Mouse (Mus musculus) erythroid progenitor cell, adult 5-6 weeks (primary cell): ENCODE results near the gene Syt14. TPM values are rescaled to one million over a fixed set of nuclear protein-coding genes. Genes with fewer than 3 reads are reported as not detected.

ENCODE experiments used
- ATAC-seq: replicated peaks from 2 replicates; pipeline ENCODE4 v1.8.0; 2016; ENCODE audit warnings: moderate number of reproducible peaks, mild to moderate bottlenecking, moderate TSS enrichment, inconsistent platforms; ENCODE audit not compliant: poor library complexity, low FRiP score, severe bottlenecking
- total RNA-seq, 2 experiments: library from RNA; stranded (forward) in 1 of 2; stranded (reverse) in 1 of 2; fragments of 150-400 nt in 1 of 2; fragments of 186-747, 209-891 nt in 1 of 2; gene quantifications; 2 replicates each; pipeline versions ENCODE4 v1.2.3 to v1.2.4; 2015 to 2017; ENCODE audit warnings: low replicate concordance in 2 of 2

Syt14 gene
- total RNA-seq, 2 experiments from 2014 or later, result 8.8 to 13.0 TPM

DNA sequence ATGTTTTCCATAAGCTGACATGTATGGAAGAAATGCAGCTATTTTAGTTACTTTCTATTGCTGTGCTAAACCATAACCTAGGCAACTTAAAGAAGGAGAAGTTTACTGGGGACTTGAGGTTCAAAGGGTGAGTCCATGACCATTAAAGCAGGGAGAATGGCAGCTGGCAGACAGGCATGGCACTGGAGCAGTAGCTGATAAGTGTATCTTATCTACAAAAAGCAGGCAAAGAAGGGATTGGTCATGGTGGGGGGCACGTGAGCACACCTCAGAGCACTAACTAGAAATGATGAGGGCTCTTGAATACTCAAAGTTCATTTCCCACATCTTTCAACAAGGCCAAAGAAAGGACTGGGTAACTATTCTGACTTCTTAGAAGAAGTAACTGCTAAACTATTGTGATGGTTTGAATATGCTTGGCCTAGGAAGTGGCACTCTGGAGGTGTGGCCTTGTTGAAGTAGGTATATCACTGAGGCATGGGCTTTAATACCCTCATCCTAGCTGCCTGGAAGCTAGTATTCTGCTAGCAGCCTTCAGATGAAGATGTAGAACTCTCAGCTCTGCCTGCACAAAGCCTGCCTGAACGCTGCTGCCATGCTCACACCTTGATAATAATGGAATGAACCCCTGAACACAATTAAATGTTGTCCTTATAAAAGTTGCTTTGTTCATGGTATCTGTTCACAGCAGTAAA lies 41.2 kb downstream of the Syt14 start:
- ATAC-seq, result peak; percentile 84

DNA sequence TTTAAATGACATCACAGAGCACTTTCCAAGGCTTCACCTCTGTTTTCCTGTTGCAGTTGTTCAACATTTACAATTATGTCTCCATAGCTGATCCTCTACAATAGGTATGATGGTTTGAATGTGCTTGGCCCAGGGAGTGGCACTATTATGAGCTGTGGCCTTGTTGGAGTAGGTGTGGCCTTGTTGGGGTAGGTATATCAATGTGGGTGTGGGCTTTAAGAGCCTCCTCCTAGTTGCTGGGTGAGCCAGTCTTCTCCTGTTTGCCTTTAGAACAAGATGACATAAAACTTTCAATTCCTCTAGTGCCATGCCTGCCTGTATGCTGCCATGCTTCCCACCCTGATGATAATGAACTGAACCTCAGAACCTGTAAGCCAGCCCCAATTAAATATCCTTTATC lies 42.1 kb downstream of the Syt14 start:
- peak; percentile 74 for ATAC-seq

DNA sequence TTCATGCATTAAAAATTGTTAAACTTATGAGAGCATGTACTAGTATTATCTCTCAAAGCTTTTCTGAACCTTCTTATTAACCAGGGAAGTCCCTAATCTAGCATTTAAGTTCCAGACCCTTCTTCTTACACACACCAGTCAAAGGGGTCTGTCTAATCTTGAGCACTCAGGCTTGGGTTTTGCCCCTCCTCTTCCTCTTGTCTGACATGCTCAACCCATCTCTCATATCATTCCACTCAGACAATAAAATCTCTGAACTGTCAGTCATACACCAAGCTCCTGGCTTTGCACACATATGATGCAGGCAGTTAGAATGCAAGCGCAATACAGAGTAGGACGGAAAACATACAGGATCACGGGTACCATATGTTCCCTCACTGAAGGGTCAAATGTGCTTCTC lies 48.4 kb downstream of the Syt14 start:
- no peak for ATAC-seq

DNA sequence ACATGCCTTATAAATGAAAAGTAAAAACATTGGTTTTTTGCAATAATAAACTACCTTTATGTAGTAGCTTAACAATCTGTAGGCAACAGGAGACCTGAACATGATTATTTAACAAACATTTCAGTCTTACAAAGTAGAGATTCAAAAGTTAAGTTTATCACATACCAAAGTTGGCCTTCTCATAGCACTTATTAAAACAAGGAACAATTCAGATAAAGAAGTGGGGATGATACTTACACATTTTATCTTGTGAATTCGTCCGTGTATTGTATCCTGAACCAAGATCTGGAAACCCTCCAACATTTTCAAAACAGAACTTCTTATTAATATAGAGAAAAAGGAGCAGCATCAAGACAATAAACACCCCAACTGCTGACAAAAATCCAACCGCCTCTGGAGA lies 49.1 kb downstream of the Syt14 start:
- ATAC-seq, result no peak

DNA sequence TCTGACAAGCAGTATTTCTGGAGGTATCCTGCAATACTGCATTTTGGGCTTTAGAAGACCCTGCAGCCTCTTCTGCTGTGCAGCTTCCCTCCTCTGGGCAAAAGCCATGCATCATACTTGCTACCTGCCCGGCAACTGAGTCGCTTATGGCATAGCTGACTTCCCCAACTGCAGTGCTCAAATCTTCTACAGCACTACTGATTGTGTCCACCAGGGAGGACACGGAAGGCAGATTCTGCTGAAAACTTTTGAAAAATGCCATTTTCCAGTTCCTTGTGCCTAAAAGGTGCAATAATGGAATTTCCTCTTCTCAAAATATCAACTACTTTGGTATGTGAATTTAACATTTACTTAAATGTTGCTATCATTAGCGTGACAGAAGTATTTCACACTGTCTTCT lies 51.2 kb downstream of the Syt14 start:
- no peak for ATAC-seq

DNA sequence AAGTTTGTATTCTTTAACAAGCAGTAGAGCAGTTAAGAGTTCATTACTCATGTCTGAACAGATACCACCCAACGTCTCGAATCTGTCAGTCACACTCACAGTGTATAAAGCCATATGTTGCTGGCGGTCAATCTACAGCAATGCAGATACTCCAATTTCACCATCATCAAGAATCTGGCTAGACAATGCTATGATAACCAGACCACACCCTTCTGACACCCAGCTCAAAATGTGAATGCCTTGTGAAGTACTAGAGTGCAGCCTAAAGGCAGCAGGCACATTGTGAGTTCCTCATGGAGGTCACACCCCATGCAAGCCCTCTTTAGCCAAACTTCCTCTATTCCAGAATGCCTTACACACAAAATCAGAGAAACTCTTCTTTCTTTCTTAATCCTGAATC lies 53.9 kb downstream of the Syt14 start:
- no peak for ATAC-seq

DNA sequence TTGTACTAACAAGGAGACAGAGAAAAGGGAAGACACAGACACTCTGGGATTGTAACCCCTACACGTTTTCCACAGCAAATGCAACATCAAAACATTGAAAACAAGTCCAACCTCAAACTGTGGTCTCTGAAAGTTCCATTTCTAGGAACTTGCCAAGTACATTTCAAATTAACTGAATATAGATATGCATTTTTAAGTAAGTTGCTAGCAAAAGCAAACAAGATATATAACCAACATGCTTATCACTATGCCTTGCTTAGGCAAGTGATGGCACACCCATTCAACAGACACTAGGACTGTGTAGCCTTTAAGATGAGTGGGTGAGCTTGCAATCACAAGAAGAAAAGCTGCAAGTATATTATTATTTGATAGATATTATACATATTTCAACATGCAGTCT lies 54.5 kb downstream of the Syt14 start:
- no peak for ATAC-seq

DNA sequence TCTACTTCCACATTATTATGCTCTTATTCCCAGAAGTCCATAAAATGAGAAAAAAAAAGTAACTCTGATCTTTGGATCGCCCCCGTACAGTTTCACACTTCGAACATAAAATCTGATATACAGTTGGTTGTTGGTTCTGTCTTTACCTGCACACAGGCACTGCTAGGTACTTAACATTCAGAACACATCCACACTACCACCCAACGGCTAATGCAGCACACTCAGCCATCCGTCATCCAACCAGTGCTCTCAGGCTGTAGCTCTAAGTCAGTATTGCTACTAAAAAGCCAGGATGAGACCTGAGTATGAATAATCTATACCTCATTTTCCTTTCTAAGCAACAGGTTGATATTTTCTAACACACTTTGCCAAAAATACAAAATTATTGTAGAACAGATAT lies 73.3 kb downstream of the Syt14 start:
- ATAC-seq, result no peak

DNA sequence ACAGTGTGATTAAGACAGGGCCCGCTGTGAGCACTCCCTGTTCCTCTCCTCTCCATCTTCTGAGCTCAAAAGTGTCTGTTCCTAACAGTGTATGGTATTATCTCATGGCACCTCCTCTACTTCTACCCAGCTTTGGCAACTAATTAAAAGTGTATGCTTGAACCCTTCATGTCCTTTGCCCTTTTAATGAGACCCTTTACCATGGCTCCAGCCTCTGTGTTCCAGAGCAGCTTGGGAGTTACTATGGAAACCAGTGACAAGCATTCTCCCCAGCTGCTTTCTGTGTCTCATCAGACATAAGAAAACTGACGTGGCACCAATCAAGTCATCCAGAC lies 87.8 kb downstream of the Syt14 start:
- ATAC-seq, result no peak

DNA sequence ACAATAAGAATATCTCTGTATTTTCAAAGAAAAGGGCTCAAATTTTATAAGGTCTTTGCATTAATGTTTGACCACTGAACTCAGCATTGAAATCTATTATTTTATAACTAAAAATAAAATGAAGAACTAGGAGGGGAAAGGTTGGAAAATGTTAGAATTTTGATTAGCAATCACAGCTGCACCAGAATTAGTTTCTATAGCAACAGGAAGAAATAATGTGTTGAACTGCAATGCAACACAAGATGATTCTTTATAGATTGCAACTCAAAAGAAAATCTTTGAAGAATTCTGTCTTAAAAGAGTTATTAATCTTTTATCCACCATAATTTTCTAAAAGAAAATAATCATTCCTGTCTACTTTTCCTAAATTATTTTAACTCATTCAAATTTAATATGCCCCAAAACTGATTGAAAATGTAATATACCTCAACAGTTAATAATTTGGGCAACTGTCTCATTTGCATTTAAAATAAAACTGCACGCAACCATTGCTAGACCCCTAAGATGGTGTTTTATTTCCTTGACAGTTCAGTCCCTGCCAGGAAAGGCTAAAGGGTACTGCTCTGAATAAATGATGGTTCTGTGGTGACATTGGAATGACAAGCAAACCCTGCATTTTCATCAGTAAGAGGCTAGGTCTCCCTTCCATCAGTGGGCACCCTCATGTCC lies 88.3 kb downstream of the Syt14 start:
- ATAC-seq, result no peak

DNA sequence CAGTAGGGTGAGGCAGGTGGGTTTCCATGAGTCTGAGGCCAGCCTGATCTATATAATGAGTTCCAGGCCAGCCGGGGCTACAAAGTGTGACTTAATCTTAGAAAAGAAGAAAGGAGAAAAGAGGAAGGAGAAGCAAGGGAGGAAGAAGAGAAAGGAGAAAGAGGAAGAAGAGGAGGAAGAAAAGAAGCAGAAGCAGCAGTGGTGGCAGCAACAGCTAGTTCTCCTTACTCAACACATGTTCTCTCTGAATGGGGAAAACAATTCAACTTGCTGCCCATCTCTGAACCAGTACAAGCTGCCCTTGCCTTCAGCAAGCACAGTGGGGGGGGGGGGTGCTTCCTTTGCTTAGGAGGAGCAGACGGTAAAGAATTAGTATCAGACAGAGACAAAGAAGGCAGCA lies 96.5 kb downstream of the Syt14 start:
- no peak for ATAC-seq

DNA sequence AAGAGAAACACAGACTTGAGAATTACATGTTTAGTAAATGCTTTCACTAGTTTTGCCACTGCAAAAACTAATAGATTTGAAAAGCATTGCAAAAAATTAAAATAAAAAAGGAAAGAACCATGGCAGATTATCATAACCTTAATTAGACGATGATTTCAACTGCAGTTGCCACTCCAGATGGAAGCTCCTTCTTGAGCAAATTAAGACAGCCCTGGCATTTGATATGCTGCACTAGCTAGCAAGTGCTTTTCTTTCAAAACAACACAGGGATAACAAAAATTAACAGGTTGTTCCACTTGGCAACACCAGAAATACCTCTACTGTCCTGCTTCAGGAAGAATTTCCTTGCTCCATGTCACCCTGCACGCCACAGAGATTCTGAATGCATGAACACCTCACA lies 97.6 kb downstream of the Syt14 start:
- ATAC-seq, result no peak

DNA sequence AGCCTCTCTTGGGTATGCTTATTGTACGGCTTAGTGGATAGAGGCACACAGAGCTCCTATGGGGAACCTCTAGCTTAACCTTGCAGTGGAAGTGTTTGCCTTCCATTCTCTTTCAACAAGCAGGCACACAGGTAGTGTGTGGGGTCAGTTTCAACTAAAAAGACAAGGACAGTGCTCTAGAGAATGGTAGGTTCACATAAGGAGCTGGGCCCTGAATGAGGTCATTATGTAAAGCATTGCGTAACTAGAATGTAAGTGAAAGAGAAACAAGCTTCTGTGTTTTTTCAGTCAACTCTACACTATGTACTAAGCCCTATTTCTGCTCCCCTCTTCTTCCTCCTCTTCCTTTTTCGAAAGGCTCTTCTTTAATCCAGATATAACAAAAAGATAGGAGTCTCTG lies 103.8 kb downstream of the Syt14 start:
- ATAC-seq, result no peak

DNA sequence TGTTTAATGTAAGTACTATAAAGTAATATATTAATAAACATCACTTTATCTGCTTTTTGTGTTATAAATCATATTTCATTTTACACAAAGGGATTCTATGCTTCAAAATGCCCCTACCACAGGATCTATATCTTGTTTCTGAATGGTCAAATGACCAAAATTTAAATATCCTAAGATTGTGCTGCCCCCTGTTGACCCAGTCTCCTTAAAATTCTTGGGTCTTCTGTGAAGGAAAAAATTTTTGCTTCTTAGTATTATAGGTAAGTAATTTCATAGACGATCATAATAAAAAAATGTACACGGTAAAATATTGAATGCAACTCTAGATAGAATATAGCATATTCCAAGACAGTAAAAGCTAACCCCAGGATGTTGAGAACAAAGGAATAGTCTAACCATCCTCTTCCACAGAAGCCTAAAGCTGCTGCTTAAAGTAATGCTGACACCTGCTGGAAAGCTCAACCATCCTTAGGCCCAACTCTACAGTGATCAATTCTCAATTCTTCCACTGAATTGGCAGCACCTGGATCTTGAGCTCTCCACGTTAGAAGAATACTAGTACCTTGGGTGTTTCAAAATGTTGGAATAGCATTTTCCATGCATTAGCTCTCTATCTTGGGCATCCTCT lies 123.4 kb downstream of the Syt14 start:
- ATAC-seq, result no peak

DNA sequence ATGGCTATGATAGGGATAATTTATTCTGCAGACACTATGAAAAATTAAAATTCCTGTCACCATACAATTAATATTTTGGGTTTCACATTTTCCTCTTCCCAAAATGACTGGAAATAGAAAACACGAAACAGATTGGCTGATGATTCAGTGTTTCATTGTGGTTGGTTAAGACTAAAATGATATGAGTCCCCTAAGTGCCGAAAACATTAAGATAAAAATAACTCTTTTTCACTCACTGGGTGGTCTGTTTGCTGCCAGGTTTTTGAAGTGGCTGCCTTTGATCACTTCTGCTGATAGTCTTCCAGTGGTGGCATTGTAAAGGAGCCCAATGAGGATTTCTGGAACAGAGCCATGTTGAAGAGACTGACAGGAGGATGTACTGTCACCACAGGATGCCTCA lies 134.1 kb downstream of the Syt14 start:
- ATAC-seq, result no peak

DNA sequence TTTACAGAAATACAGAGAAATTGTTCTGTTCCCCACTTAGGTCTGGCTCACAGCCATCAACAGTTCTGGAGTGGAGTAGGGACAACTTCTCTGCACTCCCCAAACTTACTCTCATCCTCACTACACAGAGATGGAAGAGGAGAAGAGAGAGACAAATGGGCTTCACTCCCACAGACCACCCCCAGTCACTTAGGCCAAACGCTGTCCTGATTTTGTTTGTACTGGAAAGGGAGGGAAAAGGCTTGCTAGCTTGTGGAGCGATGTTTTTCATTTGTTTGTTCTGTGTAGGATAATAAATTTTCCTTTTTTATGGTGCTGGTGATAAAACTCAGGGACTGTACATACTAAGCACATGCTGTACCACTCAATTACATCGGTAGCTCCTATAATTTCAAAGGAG lies 134.7 kb downstream of the Syt14 start:
- ATAC-seq, result no peak

DNA sequence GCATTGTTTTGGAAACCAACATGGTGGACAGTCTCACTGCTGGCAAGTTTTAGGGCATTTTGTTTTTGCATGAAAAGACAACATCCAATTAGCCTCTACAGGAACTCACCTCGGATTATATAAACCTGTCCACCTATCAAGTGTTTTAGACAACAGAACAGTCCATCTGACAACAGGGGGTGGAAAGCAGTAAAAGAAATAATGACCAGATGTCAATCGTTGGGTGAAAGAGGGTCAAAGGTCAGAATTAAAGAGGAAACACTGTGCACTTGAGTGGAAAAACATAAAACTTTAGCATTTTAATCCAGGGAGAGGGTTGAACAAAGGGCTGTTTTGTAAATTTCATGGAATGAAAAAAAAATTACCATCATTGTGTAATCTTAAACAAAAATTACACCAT lies 136.8 kb downstream of the Syt14 start:
- ATAC-seq, result no peak

DNA sequence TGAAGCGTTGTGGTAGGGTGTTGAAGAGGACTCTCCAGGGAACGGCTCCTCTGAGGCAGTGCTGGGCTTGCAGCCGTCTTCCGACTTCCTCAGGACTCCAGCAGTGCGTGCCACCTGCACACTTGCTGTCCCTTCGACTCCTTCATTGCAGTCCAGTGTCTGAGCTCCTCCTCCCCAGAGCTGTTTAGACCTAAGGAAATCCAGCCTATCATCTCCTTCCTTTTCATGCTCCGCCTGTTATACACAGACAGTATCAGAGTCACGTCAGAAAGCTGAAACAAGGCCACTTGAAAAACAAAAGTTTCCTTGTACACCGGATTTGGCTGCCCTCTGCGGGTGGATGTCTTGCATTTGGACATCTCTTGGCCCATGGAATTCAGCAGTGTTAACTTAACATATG lies 138.4 kb downstream of the Syt14 start:
- no peak for ATAC-seq

DNA sequence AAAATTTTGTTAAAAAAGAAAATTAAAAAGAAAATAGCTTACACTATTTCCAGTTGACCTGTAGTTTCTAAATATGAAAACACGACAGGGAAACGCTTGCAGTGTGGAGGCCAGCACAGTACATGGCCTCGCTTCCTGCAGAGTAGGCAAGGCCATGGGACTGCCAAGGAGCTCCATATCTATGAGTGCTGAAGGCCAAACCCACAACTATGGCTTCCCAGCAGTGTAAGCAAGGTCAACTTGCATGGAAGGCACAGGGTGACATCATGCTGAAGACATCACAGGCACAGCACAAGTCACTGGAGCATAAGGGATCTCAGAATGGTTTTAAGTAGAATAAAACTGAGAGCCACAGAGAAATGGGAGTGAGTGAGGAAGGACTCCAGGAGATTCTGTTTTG lies 139.5 kb downstream of the Syt14 start:
- no peak for ATAC-seq

DNA sequence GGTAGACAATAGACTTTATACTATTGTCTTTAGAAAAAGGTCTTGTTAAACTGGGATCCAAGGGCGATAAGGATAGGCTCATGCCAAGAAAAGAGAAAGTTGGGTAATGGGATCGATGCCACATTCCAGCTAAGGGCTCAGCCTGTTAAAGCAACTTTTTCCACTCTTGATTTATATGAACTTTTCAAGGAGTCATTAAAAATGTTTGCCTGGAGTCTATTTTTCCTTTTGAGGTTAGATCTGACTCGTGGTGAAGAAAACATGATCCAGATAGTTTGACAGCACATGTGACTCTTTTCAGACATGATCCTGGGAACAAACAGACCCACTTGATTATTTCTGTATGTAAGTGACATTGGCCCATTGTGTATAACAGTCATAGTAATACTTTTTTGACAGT lies 144.9 kb downstream of the Syt14 start:
- ATAC-seq, result no peak

DNA sequence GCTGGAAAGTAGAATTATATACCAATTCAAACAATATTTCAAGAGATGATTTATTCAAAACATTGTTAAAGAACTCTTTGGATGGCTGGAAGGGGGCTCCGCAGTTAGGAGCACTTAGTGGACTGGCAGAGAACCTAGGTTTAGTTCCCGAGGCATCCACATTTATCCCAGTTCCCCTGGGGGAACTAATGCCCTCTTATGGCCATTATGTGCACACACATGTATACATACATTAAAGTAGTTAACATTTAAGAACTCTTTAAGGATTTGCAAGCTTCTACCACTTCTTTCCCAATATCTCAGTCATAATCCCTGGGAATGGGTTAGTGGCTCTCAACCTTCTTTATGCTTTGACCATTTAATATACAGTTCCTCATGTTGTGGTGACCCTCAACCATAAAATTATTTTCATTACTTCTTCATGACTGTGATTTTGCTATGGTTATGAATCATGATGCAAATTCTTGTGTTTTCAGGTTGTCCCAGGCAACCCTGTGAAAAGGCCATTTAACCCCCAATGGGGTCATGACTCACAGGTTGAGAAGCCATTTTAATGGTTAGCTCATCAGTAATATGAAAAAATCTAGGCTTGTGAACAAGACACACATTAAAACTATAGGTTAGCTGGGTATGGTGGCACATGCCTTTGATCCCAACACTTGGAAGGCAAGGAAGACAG lies 152.8 kb downstream of the Syt14 start:
- ATAC-seq, result no peak
